Mouse (Mus musculus): ENCODE data around the gene Cnnm2.

DNA sequence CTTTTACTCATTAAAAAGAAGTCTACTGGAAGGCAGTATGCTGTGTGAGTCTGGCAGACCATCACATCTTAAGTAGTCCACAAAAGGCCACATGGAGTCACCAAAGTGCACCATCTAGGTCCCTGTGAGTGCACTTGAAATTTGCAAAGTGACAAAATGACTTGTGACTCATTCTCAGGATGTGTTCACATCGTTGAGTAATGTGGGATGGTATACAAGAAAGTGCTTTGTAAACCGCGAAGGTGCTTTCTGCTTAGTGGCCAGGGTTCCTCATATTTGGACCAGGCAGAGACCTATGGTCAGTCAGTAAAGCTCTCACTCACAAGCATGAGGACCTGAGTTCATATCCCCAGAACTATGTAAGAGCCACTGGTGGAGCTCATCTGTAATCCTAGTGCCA is 13.6 kb upstream of the Cnnm2 start:
- TF ChIP-seq GATA1 (IDR thresholded peaks at IDR 0.05; ENCODE audit: borderline replicate concordance, low read length) (no peak), FLI1 (IDR thresholded peaks at IDR 0.05; ENCODE audit: low read length) (no peak)
